Mouse (Mus musculus): ENCODE measurements around the gene Kctd12. TPM values are rescaled to one million over a fixed set of nuclear protein-coding genes. Genes with fewer than 3 reads are reported as not detected.
A peak's percentile ranks its signal among the peaks of the same experiment; 100 is the strongest.

Kctd12 gene
- total RNA-seq (2021) = 10 to 100 TPM; 67.3 to 69.7 TPM
- long read RNA-seq, experiment 1, full-length matches to known transcripts = 11 of 14 reads
- long read RNA-seq, experiment 1, partial matches to known transcripts = 0 of 14 reads
- long read RNA-seq, experiment 1, other reads (novel, unspliced or antisense) = 3 of 14 reads
- long read RNA-seq, experiment 2, full-length matches to known transcripts = 6 of 8 reads
- long read RNA-seq, experiment 2, partial matches to known transcripts = 0 of 8 reads
- long read RNA-seq, experiment 2, other reads (novel, unspliced or antisense) = 2 of 8 reads

DNA sequence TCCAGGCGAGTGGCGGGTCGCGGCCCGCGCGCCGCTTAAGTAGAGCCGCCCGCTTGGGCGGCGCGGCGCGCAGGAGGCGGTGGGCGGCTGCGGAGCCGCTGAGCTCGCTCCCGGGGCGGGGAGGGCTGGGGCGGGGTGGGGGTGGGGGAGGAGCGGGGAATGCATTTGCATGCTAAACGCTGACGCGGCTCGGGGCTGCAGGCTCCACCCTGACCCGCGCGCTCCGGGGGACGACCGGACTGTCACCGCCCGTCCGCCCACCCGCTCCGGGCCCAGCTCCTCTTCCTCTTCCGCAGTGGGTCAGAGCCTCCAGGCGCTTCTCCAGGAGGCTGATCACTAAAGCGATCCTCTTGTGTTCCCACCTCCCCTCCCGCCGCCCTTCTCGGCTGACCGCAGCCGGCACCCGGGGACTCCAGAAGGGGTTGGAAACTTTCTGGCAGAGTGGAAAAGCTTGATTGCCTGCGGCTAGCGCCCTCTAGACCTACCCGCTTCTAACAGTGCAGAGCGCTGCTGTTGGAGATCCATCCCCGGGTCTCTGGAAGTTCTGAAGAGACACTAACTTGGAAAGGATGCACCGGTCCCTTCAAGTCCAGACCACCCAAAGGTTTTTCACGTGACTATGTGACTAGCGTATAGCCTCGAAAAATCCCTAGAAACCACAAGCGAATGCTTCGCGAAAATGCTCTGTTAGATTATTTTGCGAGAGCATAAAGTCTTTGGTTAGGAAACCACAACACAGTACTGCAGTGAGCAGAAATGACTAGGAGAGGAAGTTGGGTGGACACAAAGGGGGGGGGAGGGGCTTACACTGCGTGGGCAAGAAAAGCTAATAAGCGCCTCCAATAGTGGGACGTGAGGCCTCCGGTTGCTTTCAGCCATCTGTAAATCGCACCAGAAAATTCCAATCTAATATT lies at the start of gene Kctd12:
TSS of gene Kctd12 (minus strand) at position 11 of the 914 bp plus-strand sequence.
- peak; percentile 74 to 87 for DNase-seq (ENCODE audit: low spot score in 2 of 2)

GRCm38 (mm10) chr14:103029203-103029602 lies 46.8 kb upstream of the Kctd12 start:
- DNase-seq (ENCODE audit: low spot score in 2 of 2) = no peak

- no peak for DNase-seq (ENCODE audit: low spot score in 2 of 2)
These were observed 37.6 kb upstream of the Kctd12 start for GRCm38 (mm10) chr14:103020046-103020445.

GRCm38 (mm10) chr14:103017009-103017408 lies 34.6 kb upstream of the Kctd12 start:
- DNase-seq (ENCODE audit: low spot score in 2 of 2) = no peak

GRCm38 (mm10) chr14:103012563-103013150 lies 30.2 kb upstream of the Kctd12 start:
- DNase-seq (ENCODE audit: low spot score in 2 of 2) = peak in 1 of 2 experiments; percentile 44

GRCm38 (mm10) chr14:103011782-103012181 lies 29.3 kb upstream of the Kctd12 start:
- no peak for DNase-seq (ENCODE audit: low spot score in 2 of 2)

GRCm38 (mm10) chr14:103007737-103008136 lies 25.3 kb upstream of the Kctd12 start:
- DNase-seq (ENCODE audit: low spot score in 2 of 2) = no peak

DNA sequence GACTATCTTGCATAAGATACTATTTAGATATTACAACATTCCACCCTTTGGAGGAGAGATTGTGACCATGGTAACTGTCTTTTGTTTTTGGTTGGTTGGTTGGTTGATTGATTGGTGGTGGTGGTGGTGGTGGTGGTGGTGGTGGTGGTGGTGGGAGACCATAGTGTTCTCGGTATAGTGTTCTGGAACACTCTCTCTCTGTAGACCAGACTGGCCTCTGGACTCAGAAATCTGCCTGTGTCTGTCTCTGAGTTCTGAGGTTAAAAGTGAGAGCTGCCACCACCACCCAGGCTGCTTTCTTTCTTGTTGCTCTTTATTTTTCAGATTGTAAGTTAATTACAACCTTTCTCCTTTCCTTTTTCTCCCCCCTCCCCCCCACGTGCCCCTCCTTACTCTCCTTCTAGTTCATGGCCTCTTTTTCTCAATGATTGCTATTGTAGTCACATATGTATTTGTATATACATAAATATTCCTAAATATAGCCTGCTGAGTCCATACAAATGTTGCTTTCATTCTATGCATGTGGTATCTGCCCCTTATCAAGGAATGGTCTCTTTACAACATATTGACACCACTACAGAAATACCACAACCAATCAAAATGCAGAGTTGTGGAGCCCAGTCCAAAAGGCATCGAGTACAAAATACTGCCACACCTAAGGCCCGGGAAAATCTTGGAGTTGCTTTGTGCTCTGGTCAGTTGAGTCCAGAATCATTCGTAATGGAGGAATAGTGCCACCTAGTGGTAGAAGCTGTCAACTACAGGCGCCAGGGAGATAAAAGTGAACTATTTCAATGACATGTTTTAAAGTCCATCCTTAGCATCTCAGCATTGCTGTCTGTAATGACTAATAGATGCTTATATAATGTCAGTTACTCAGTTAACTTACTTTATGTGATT lies 12.5 kb upstream of the Kctd12 start:
- DNase-seq (ENCODE audit: low spot score in 2 of 2) = peak; percentile 42 to 71

GRCm38 (mm10) chr14:102990765-102991164 lies 8.3 kb upstream of the Kctd12 start:
- no peak for DNase-seq (ENCODE audit: low spot score in 2 of 2)

- peak; percentile 47 to 75 for DNase-seq (ENCODE audit: low spot score in 2 of 2)
These were observed 7.4 kb upstream of the Kctd12 start for GRCm38 (mm10) chr14:102989866-102990265.

GRCm38 (mm10) chr14:102989254-102989653 lies 6.8 kb upstream of the Kctd12 start:
- no peak for DNase-seq (ENCODE audit: low spot score in 2 of 2)

DNA sequence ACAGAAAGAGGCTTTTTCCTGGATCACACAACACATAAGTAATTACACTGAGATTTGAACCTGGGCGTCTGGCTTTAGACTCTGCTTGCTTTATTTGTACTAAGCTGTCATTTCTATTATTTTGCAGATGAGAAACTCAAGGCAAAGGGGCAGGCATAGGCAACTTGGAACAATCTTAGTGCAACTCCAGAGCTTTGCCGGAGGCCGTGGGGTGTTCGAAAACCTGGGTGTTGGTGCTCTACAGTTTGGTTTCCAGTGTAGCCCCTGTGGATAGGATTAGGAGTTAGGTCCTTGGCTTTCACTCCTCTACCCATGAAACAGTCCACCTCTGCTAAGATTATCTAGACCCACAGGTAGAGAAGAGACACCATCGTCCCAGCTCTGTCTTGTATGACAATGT lies 5.2 kb upstream of the Kctd12 start:
- no peak for DNase-seq (ENCODE audit: low spot score in 2 of 2)

DNA sequence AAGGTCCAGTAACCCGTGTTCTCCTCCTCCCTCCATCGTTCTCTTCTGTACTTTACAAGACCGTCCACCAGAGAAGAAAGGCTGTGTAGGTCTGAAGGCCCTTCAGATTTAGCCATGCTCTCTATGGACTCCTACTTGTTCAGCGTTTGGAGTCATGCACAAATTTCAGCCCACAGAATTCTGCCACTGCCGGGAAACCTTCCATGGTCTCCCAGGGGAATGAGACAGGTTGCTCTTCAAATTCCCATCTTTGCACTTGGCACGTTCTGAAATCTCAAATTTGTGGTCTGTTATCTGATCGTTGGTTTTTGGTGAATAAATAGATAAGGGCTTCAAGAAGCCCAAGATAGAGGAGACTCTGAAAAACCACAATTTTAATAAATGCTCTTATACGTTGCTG lies 1.2 kb upstream of the Kctd12 start:
- no peak for DNase-seq (ENCODE audit: low spot score in 2 of 2)

DNA sequence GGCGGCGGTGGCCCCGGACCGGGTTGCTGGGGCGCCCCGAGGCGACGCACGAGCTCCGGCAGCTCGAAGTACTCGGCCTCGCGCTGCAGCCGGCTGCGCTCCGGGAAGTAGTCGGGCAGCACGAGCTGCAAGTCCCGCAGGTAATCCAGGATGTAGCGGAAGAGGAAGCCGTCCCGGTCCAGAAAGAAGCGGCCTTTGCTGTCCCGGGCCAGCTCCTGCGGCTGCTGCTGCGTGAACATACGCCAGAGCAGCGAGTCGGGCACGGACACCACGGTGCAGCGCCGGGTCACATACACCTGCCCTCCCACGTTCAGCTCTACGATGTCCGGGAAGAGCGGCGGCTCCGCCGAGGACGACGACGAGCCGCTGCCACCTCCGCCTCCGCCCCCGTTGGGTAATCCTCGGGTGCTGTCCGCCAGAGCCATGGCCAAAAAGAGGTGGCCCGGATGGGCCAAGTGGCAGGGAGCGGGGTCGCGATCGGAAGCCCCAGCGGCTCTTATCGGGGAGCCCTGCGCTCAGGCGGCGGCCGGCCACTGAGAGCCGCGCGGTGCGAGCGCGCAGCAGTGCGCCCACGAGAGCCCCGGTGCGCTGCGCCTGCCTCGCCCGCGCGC lies 316 bp downstream of the Kctd12 start:
- DNase-seq (ENCODE audit: low spot score in 2 of 2) = peak; percentile 63 to 67

GRCm38 (mm10) chr14:102981441-102982015 lies 909 bp downstream of the Kctd12 start:
- peak; percentile 40 to 70 for DNase-seq (ENCODE audit: low spot score in 2 of 2)

- DNase-seq (ENCODE audit: low spot score in 2 of 2) = peak in 1 of 2 experiments; percentile 16
These were observed 1.5 kb downstream of the Kctd12 start for GRCm38 (mm10) chr14:102980986-102981385.

DNA sequence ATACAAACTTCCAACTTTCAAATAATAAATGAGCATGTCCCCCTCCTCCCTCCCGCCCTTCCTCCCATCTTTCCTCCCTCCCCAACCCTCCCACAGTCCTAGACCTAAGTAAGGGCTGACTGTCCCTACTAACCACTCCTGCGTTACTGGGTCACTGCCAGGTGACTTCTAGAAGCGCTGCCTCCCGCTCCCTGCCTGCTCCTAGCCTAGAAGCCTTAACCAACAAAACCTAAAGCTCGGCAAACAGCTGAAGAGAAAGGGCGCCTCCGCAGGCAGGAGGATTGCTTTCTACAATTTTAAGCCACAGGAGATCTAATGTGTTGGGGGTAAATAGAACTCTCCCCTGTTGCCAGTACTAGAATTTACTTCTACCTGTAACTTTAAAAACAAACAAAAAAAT lies 2.0 kb downstream of the Kctd12 start:
- peak in 1 of 2 experiments; percentile 45 for DNase-seq (ENCODE audit: low spot score in 2 of 2)

DNA sequence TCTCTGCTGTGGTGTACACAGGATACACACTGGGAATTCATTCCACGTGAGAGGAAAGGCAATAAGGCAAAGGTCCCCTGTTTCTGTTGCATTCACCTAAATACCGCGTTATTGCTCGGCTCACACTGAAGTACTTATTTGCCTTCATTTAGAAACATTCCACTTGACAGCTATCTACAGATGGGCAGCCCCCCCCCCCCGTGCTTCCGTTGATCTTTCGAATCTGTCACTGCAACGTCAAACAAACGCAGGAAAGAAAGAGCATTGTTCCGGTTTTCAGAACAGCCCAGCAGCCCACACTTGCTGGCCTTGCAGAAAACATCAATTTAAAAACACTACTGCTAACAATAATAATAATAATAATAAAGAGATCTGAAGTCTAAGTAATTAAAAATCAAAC lies 2.6 kb downstream of the Kctd12 start:
- no peak for DNase-seq (ENCODE audit: low spot score in 2 of 2)

DNA sequence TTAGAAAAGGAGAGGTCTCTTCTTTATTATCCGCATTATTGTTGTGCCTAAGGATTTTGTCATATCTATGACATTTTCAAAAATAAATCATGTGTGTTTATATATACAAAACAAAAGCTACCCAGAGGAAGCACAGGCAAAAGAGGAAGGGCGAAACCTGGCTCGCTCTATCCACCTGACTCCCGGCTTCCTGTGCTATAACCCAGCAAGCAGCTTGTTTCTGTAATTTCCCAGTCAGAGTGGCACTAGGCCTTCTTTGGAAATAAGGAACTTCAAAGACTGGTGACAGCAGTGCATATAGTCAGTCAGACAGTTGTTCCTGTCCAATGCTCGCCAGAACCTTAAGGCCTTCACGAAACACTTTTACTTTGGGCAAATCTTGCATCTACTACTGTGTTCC lies 6.6 kb downstream of the Kctd12 start:
- no peak for DNase-seq (ENCODE audit: low spot score in 2 of 2)

DNA sequence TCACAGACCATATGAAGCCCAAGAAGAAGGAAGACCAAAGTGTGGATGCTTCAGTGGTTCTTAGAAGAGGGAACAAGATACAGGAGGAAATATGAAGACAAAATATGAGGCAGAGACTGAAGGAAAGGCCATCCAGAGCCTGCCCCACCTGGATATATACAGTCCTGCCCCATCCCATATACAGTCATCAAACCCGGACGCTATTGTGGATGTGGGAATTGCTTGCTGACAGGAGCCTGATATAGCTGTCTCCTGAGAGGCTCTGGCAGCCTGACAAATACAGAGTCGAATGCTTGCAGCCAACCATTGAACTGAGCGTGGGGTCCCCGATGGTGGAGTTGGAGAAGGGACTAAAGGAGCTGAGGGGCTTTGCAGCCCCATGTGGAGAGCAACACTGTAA lies 13.6 kb downstream of the Kctd12 start:
- DNase-seq (ENCODE audit: low spot score in 2 of 2) = no peak

Data from gastrocnemius, postnatal 4 days (tissue).